Mouse (Mus musculus) left cerebral cortex, postnatal 14 days (tissue): Measurements from ENCODE around the gene Nrp2. TPM values are rescaled to one million over a fixed set of nuclear protein-coding genes. Genes with fewer than 3 reads are reported as not detected.

ENCODE experiments used
- DNase-seq, 2 experiments: peaks; one replicate each; pipeline ENCODE4 v3.0.0; 2021 to 2022; ENCODE audit warnings: low spot score in 2 of 2, mixed read lengths in 1 of 2
- intact Hi-C: fragments of 180-260 bp; cut with DNase I; formaldehyde crosslinking; loops from one replicate; pipeline ENCODE4 v1.15.1; 2025
- total RNA-seq, 2 experiments: library from RNA; stranded (reverse); gene quantifications; 2 replicates each; pipeline ENCODE4 v1.2.3; 2021

Gene Nrp2
- total RNA-seq, 2 experiments from 2014 or later: 16.9 to 32.7 TPM

- no peak for DNase-seq
- intact Hi-C loops: no loop called here
Observed at GRCm38 (mm10) chr1:62742092-62742491, 39.0 kb downstream of the Nrp2 start.

GRCm38 (mm10) chr1:62743064-62743694 is 40.1 kb downstream of the Nrp2 start:
- peak in 1 of 2 experiments; percentile 43 for DNase-seq
- intact Hi-C loops: no loop called here

- intact Hi-C loops: no loop called here
Observed at GRCm38 (mm10) chr1:62745889-62746288, 42.8 kb downstream of the Nrp2 start.

GRCm38 (mm10) chr1:62747421-62748111 is 44.5 kb downstream of the Nrp2 start:
- DNase-seq: no peak
- intact Hi-C loops: no loop called here

More at GRCm38 (mm10) chr1:62745889-62746288, 42.8 kb downstream of the Nrp2 start:
- no peak for DNase-seq

GRCm38 (mm10) chr1:62748361-62748760 is 45.3 kb downstream of the Nrp2 start:
- no peak for DNase-seq
- intact Hi-C loops: no loop called here

GRCm38 (mm10) chr1:62749716-62750115 is 46.6 kb downstream of the Nrp2 start:
- intact Hi-C loops: loop anchor here (5.0 kb wide), 1 partner anchor 42 kb away; no protein-coding TSS in a partner anchor
- peak; percentile 70 to 74 for DNase-seq

- intact Hi-C loops: loop anchor here (5.0 kb wide), 1 partner anchor 43 kb away; no protein-coding TSS in a partner anchor
- peak in 1 of 2 experiments; percentile 40 for DNase-seq
Observed at GRCm38 (mm10) chr1:62750408-62751008, 47.4 kb downstream of the Nrp2 start.

- DNase-seq: peak in 1 of 2 experiments; percentile 37
- intact Hi-C loops: loop anchor here (5.0 kb wide), 1 partner anchor 44 kb away; no protein-coding TSS in a partner anchor
Observed at GRCm38 (mm10) chr1:62751011-62752006, 48.2 kb downstream of the Nrp2 start.

GRCm38 (mm10) chr1:62752055-62752454 is 49.0 kb downstream of the Nrp2 start:
- intact Hi-C loops: loop anchor here (5.0 kb wide), 1 partner anchor 45 kb away; no protein-coding TSS in a partner anchor

GRCm38 (mm10) chr1:62752661-62753333 is 49.7 kb downstream of the Nrp2 start:
- no peak for DNase-seq
- intact Hi-C loops: loop anchor here (5.0 kb wide), 1 partner anchor 45 kb away; no protein-coding TSS in a partner anchor

More at GRCm38 (mm10) chr1:62752055-62752454, 49.0 kb downstream of the Nrp2 start:
- DNase-seq: no peak

- DNase-seq: no peak
- intact Hi-C loops: loop anchor here (5.0 kb wide), 1 partner anchor 47 kb away; no protein-coding TSS in a partner anchor
Observed at GRCm38 (mm10) chr1:62754066-62754835, 51.2 kb downstream of the Nrp2 start.

GRCm38 (mm10) chr1:62760086-62760485 is 57.0 kb downstream of the Nrp2 start:
- DNase-seq: no peak
- intact Hi-C loops: no loop called here

GRCm38 (mm10) chr1:62760565-62760964 is 57.5 kb downstream of the Nrp2 start:
- intact Hi-C loops: no loop called here
- no peak for DNase-seq

- DNase-seq: no peak
- intact Hi-C loops: no loop called here
Observed at GRCm38 (mm10) chr1:62763779-62764178, 60.7 kb downstream of the Nrp2 start.

- no peak for DNase-seq
- intact Hi-C loops: no loop called here
Observed at GRCm38 (mm10) chr1:62765171-62765570, 62.1 kb downstream of the Nrp2 start.

GRCm38 (mm10) chr1:62766766-62767165 is 63.7 kb downstream of the Nrp2 start:
- intact Hi-C loops: no loop called here

GRCm38 (mm10) chr1:62767611-62768010 is 64.5 kb downstream of the Nrp2 start:
- intact Hi-C loops: no loop called here
- DNase-seq: no peak

More at GRCm38 (mm10) chr1:62766766-62767165, 63.7 kb downstream of the Nrp2 start:
- no peak for DNase-seq

- DNase-seq: peak in 1 of 2 experiments; percentile 47
- intact Hi-C loops: no loop called here
Observed at GRCm38 (mm10) chr1:62770576-62770975, 67.5 kb downstream of the Nrp2 start.
